Mouse (Mus musculus) activated CD4-positive, CD25-positive, alpha-beta regulatory T cell, adult 9 weeks (primary cell): ENCODE data around the gene Gm7978. TPM values are rescaled to one million over a fixed set of nuclear protein-coding genes. Genes with fewer than 3 reads are reported as not detected.

Experiments
- polyA plus RNA-seq: library from polyadenylated mRNA; unstranded; fragments of 100-300 nt; shearing (Covaris generic); gene quantifications from one replicate; pipeline ENCODE4 v1.2.1, GENCODE M21; 2017

Gene Gm7978
- polyA plus RNA-seq, result not detected

DNA sequence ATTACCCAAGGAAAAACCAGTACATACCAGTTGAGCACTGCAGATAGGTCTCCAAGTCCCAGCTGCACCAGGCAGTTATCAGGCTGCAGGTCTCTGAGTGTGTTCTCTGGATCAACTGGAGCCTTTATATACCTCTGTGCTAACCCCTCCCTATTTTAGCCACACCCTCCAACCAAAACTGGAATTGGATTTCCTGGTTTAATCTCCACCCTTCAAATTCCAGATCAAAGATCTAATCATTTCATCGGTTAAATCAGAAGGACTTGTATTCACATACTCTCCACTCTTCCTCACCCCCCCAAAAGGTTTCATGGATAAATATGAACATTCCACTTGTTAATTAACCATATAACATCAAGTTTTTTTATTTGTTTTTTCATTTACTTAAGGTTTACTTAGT lies at the start of gene Gm7978:
Gene Gm7978 (minus strand): TSS at position 101 of the 400 bp plus-strand sequence.

DNA sequence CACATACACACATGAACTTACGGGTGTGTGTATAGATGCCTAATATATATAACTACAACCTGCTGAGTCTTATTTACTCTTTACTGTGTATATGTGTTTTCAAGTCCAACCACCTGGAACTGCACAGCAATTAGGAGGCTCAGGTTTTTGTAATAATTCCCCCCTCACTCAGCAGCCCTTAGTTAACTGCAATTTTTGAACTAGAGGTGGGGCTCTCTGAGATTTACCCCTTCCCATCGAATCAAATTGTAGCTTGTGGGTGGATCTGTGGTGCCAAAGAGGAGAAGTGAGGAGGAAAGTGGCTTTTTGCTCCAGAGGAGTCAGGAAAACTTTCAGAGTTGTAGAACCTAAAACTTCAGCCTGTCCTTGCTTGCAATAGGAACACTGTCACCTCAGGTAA lies 39.7 kb upstream of the Gm7978 start, which contains the start of gene E330014E10Rik:
Gene E330014E10Rik (plus strand): TSS at position 301 of the 400 bp plus-strand sequence.

GRCm38 (mm10) chr5:95741714-95742113 lies 5.7 kb upstream of the Gm7978 start, which contains the start of gene Gm7982:
TSS of gene Gm7982 (plus strand) at chr5:95742014.

Other genes starting within 250 kb of the Gm7978 start
- gene Gm3286, start 225.4 kb downstream of the Gm7978 start, polyA plus RNA-seq, result not detected
- gene Gm7971, start 141.3 kb downstream of the Gm7978 start, polyA plus RNA-seq, result not detected
- not detected for gene Gm7982, start 5.8 kb upstream of the Gm7978 start, polyA plus RNA-seq
- gene E330014E10Rik, start 39.8 kb upstream of the Gm7978 start, polyA plus RNA-seq, result not detected
- gene Cxcl13, start 220.8 kb upstream of the Gm7978 start, polyA plus RNA-seq, result 0.24 TPM